51 mouse cellular contexts compared by ENCODE assay signal in the genomic region with DNA sequence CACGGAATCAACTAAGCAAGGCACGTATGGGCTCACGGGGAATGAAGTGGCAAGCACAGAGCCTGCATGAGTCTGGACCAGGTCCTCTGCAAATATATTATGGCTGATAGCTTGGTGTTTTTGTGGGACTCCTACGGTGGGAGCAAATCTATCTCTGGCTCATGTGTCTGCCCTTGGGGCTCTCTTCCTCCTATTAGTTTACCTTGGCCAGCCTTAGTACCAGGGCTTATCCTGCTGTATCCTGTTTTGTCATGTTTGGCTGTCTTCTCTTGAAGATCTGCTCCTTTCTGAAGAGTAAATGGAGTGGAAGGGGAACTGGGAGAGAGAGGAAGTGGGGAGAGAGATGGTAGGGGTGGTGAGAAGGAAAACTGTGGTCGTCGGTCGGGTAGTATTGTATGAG. TPM values are rescaled to one million over a fixed set of nuclear protein-coding genes. Genes with fewer than 3 reads are reported as not detected.
"Had no signal": no experiment of that assay in that cellular context is flagged by ENCODE, and none has a peak within 500 bp of the region (broad histone marks: within the 10 kb centered on the region; RNA-seq: fewer than 3 reads in every experiment).

No protein-coding gene starts in this region.

- DNase-seq: heart, postnatal 10 days; heart, postnatal 14 days; heart, postnatal 36 days; heart, postnatal 4 days; kidney, adult 11 months; kidney, adult 18-20 months; kidney, adult 2 months; kidney, adult 8-10 months; kidney, adult 9 months; kidney, postnatal 10 days; kidney, postnatal 14 days; kidney, postnatal 25 days; kidney, postnatal 36 days; kidney, postnatal 4 days; layer of hippocampus, adult 9-11 months; layer of hippocampus, postnatal 36 days had no signal

- ATAC-seq: hindbrain, embryonic 16.5 days; hindbrain, postnatal 0 days; inflammation-experienced regulatory T-cells, adult 6 months; intestine, embryonic 15.5 days; intestine, embryonic 16.5 days; intestine, postnatal 0 days had no signal

RNA-seq across cellular contexts. Expression of a gene that starts 18.3 kb away (rescaled TPM):
- total RNA-seq: heart, postnatal 10 days; heart, postnatal 14 days; heart, postnatal 25 days; heart, postnatal 36 days; heart, postnatal 4 days; hematopoietic stem cell, adult 5-6 weeks; hindbrain, postnatal 0 days; layer of hippocampus, adult 18-20 months; layer of hippocampus, adult 2 months; layer of hippocampus, adult 8-10 months; layer of hippocampus, postnatal 10 days; layer of hippocampus, postnatal 14 days; layer of hippocampus, postnatal 25 days; layer of hippocampus, postnatal 36 days; left cerebral cortex, adult 18-20 months; left cerebral cortex, adult 2 months had no signal
- polyA plus RNA-seq: heart, embryonic 11.5 days; heart, embryonic 12.5 days; heart, embryonic 13.5 days; heart, embryonic 14.5 days; heart, embryonic 15.5 days; heart, embryonic 16.5 days; heart, postnatal 0 days; hindbrain, embryonic 10.5 days; hindbrain, embryonic 11.5 days; hindbrain, embryonic 12.5 days; hindbrain, embryonic 13.5 days; hindbrain, embryonic 14.5 days; hindbrain, embryonic 15.5 days; hindbrain, embryonic 16.5 days; hindbrain, postnatal 0 days; inflammation-experienced regulatory T-cells, adult 6 months; intestine, embryonic 14.5 days; intestine, embryonic 15.5 days; intestine, embryonic 16.5 days; intestine, postnatal 0 days; kidney, adult 2 months; kidney, embryonic 14.5 days; kidney, embryonic 15.5 days; kidney, embryonic 16.5 days; kidney, postnatal 0 days; large intestine, adult 2 months had no signal
